Mouse (Mus musculus) adipocyte (in vitro differentiated cells): ENCODE results near the gene H3f3b.
A peak's percentile ranks its signal among the peaks of the same experiment; 100 is the strongest.

Experiments
- DNase-seq: peaks from one replicate; pipeline ENCODE4 v3.0.0-alpha.2; 2016; ENCODE audit warnings: low spot score

The H3f3b gene

DNA sequence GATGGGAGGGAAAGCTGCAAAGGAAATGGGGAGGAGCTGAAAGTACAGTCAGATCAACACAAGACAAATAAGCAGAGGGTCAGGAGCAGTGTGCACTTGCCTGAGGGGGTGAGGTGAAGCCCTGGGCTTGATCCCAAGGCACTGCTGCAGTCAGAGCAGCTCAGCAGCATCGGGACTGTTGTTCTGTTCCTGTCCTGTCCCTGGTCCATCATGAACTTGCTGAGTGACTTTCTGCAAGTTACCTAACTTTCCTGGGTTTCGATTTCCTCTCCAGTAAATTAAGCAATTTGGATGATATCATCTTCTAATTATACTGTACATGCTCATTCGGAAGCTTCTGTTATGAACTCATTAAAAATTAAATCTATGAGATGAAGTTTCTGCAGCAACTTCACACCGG, at the start of gene H3f3b:
H3f3b (minus strand) TSS at position 207 of the 400 bp plus-strand sequence.
- peak; percentile 74 for DNase-seq

DNA sequence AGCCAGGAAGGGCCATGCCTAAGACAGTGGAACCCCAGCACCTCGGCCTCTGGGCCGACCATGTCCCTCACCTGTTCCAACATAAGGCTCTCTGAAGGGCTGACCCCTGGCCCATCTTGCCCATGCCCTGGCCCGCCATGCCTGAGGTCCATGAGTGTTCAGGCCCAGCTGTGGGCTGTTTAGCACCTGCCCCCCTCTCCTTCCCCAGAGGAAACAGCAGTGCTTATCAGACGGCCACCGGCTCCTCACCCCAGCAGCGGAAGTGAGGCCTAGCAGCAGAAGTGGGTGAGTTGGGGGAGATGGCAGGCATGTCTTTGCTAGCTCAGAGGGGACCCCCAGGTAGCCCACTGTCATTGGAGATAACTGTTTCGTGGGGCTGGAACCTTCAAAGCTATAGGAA, 49.1 kb upstream of the H3f3b start:
- DNase-seq, result no peak

DNA sequence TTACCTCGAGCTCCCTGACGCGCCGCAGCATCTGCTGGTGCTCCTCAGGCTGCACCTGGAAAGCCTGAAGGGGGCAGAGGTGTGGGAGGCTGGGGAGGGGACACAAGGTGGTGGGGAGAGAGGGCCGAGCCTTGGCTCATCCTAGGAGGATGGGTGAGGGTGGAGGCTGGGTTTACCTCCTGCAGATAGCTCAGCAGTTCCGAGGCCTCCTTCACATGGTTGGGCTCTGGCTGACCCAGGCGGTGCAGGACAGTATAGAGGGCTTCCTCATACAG, 48.4 kb upstream of the H3f3b start:
- DNase-seq, result no peak

DNA sequence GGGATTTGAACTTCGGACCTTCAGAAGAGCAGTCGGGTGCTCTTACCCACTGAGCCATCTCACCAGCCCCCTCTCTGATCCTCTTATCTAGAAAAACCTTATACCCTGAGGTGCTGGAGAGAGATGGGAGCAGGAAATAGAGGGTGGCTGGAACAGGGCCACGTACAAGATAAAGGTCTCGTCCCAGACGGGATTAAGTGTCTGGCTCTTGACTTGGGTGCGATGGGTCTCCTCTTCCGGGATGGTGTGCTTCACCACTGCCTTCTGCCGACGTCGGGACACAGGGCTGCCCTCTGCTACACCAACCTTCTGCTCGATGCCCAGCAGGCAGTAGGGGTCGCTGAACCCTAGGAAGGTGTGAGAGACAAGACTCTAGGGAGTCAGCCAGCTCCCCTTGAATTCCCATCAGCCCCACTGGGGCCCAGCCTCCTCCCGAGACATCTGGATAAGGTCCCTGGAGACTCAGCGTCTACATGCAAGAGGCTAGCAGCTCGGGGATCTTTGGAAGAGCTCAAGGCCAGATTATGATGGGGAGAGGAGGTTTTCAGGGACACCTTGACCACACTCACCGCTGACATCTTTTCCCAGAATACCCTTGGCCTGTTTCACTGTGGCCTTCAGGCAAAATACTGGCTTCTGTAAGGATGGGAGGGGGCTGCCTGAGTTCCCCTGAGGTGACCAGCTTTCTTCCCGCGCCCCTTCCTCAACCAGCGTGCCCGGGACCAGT, 47.9 kb upstream of the H3f3b start:
- no peak for DNase-seq

DNA sequence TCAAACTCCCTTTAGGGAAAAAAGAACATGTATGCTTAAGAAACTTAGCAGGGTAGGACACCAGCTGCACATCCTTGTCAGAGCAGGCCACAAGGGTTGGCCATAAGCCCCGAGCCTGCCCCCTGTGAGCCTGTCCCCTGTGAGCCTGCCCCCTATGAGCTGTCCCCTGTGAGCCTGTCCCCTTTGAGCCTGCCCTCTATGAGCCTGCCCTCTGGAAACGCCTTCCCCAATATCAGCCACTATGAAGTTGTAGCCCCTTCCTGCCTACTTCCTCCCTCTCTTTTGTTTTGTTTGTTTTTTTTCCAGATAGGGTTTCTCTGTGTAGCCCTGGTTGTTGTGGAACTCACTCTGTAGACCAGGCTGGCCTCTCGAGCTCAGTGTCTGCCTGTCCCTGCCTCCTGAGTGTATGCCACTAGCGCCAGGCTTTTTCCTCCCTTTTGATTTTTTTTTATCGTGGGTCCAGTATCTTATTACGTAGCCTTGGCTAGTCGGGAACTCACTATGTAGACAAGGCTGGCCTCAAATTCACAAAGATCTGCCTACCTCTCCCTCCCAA, 46.8 kb upstream of the H3f3b start:
- no peak for DNase-seq

DNA sequence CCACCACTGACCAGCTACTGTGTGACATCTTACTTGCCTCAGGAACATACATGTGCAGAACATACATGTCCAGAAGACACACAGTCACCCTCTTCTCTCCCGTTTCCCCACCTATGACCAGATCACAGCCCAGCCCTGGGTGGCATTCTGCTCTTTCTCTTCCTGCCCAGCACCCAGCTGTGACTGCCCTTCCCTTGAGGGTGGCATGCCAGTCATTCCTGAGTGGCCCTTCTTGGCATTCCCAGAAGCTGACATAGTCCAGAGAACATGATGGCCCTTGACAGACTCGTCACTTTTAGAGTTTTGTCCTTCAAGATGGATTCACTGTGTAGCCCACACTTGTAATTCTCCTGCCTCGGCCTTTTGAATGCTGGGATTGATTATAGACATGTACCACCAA, 44.8 kb upstream of the H3f3b start:
- no peak for DNase-seq

- DNase-seq, result peak; percentile 37
These were observed 43.7 kb upstream of the H3f3b start for GRCm38 (mm10) chr11:116071510-116071909.

- no peak for DNase-seq
These were observed 37.6 kb upstream of the H3f3b start for GRCm38 (mm10) chr11:116065345-116065744.

GRCm38 (mm10) chr11:116064187-116064867, 36.6 kb upstream of the H3f3b start:
- no peak for DNase-seq

GRCm38 (mm10) chr11:116063562-116063961, 35.8 kb upstream of the H3f3b start:
- no peak for DNase-seq

DNA sequence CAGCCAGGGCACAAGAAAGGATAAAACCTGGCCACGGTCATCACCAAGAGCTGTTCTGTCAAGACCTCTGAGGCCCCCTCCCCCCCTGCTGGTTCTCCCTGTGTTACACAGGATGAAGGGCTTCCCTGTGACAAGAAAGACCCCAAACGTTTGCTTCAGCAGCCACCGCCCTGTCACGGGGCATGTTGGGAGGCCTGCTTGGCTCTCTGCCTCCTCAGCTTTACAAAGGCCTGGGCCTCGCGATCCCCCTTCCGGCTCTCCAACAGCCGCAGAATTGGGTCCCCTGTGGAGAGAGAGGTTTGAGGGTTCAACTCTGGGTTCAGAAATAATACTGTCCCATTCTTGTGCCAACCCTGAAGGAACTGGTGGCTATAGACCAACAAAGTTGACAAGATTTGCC, 34.8 kb upstream of the H3f3b start:
- DNase-seq, result no peak

DNA sequence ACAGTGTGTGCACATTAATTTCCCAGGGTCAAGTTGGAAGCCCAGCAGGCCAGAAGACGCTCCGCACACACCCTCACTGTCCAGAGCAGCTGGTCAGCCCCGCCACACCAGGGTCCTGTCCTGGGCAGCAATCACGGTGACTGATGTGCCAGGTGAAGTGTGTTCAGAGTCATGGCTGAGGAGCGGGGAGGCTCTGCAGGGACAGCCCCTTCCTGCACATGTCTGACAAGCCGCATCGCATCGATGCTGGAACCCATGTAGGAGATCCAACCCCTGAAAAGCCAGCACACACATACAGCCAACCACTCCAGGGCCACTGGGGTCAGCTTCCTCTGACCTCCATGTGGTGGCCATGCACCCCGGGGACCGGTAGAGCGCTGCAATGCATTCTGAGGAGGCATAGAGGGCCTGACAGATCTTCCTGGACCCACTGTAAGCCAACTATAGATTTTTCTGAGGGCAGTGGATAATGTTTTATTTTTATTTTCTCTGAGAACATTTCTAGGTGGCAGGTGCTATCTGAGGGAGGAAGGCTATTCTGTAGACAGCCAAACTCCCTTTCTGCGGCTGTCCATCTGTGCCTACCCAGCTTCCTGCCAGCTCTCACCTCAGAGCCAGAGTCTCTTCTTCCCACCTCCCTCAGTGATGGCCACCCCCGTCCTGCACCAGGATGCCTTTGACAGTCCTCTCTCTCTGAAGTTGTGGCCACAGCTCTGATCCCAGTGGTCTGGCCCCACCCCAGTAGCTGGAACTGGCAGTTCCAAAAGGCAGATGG, 34.1 kb upstream of the H3f3b start:
- no peak for DNase-seq

DNA sequence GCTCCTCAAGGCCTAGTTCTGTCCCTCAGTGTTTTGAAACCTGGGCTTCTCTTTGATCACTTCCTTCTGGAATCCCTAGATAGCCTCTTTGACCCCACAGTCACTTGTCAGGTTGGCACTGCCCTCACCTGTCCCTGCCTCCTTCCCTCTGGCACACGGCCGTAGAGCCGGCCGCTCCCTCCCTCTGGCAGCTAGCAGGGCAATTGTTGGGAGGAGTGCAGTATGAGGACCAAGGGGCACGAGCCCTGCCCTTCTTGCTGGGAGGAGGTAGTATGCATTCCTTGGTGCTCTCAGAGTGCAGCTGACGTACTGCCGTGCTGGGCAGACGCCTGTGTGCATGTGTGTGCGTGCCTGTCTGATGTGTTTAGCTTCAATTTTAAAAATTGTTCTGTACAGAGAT, 32.8 kb upstream of the H3f3b start:
- DNase-seq, result no peak

GRCm38 (mm10) chr11:116059691-116060025, 31.9 kb upstream of the H3f3b start:
- no peak for DNase-seq

DNA sequence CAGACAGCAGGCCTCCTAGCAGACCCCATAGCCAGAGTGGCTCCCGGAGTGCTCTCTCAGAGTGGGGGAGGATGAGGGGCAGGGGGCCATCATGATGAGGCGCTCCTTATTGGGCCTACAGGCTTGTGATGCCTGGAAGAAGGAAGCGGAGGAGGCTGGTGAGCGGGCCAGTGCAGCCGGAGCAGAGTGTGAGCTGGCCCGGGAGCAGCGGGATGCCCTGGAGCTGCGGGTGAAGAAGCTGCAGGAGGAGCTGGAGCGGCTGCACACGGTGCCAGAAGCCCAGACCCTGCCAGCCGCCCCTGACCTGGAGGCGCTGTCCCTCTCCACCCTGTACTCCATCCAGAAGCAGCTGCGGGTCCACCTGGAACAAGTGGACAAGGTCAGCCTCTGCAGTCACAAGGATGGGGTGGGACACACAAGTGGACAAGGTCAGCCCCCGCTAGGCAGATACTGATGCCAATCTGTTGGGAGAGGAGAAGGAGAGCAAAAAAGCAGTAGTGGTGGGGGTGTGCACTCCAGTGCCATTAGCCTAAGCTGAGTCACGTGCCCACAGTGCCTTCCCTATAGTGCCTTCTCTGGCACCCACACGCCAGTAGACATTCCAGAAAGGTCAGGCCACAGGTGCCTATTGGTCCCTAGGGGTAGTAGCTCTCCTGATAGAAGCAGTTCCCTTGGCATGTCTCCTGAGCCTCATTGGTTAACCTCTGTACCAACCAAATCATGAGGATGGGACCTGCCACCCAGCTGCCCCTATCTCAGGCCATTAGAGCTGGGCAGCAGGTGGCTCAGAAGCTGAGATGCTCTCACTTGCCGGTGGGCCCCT, 31.3 kb upstream of the H3f3b start:
- no peak for DNase-seq

DNA sequence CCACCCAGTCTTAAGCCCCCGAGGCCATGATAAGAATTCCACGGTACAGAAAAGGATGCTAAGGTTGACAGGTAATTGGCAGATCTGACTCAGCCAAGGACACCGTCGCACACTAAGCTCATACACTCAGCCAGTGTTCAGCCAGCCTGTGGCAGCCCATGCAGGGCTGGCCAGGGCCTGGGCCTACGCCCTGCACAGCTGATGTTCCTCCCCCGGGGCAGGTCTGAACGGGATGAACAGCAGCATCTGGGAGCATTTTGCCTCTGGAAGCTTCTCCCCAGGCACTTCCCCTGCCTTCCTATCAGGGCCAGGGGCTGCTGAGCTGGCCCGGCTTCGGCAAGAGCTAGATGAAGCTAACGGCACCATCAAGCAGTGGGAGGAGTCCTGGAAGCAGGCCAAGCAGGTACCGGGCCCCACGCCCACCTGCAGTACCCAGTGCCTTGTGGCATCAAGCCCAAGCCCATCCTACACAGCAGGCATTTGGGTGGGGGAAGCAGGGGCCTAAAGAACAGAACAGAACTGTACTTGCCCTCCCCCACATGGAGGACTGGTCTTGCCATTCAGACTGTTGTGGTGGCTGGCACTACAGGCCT, 30.4 kb upstream of the H3f3b start:
- no peak for DNase-seq

GRCm38 (mm10) chr11:116057237-116057881, 29.6 kb upstream of the H3f3b start:
- no peak for DNase-seq

GRCm38 (mm10) chr11:116055873-116056272, 28.1 kb upstream of the H3f3b start:
- no peak for DNase-seq

- DNase-seq, result no peak
These were observed 25.9 kb upstream of the H3f3b start for GRCm38 (mm10) chr11:116053510-116054229.

- DNase-seq, result no peak
These were observed 22.4 kb upstream of the H3f3b start for GRCm38 (mm10) chr11:116050196-116050595.

- DNase-seq, result no peak
These were observed 21.8 kb upstream of the H3f3b start for GRCm38 (mm10) chr11:116049610-116050009.
